In the genomic region with DNA sequence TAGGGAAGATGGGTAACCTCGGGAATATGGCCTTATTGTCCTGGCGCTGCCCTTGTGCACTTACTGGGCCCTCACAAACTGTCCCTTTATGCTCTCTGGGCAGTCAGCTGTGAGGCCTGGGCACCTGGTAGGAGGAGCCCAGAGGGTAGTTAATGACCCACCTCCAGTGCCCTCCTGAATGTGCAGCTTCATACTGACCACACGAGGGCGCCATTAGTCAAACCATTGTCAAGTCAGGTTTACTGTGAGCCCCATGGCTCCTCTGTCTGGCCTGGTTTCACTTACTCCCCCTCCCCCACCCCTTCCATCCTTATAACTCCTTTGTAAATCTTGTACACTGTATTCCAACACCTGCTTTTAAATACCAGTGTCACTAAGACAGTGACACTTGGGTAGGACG, we compare ENCODE assay signal across 7 mouse cellular contexts. TPM values are rescaled to one million over a fixed set of nuclear protein-coding genes. Genes with fewer than 3 reads are reported as not detected.
DNase-seq lines count a peak whose midpoint lies in the region; ATAC-seq and TF ChIP-seq lines count a peak whose summit lies in the region.

No protein-coding gene starts in this region.

- H3K4me2 ChIP-seq in lung, postnatal 0 days (replicated peaks; ENCODE audit: low read depth, low read length): no peak overlapping the region

- H3K27ac ChIP-seq in lung, postnatal 0 days (ENCODE audit: low read length): no peak overlapping the region

- no peaks in the 10 kb centered on the region for H3K27me3 ChIP-seq in E14TG2a.4 (ENCODE audit: insufficient read depth, low read length)
- no peaks in the 10 kb centered on the region for H3K27me3 ChIP-seq in lung, postnatal 0 days (replicated peaks; ENCODE audit: insufficient read depth, low read length)

- peak; percentile 32 for DNase-seq in T-cell, adult 2 months (ENCODE audit: low spot score)
- peak; percentile 70 to 81 for DNase-seq in cerebellum, postnatal 25 days
- DNase-seq in gastrocnemius, postnatal 14 days: peak; percentile 60
- DNase-seq in kidney, adult 8-10 months: peak; percentile 75 to 76
- peak; percentile 85 for DNase-seq in lung, postnatal 0 days (ENCODE audit: low spot score)
- DNase-seq in skeletal muscle tissue, adult 2 months (ENCODE audit: low read depth, low spot score): peak; percentile 71

- no peak overlapping the region for H3K4me3 ChIP-seq in E14TG2a.4 (replicated peaks; ENCODE audit: low read length)
- H3K4me3 ChIP-seq in lung, postnatal 0 days (ENCODE audit: low read depth, low read length): no peak overlapping the region

- H3K9ac ChIP-seq in lung, postnatal 0 days (replicated peaks; ENCODE audit: low read depth): no peak overlapping the region

- 27% methylated on average over 5 of the region's 5 CpGs for WGBS in lung, postnatal 0 days

- peaks cover 21% of the 10 kb centered on the region for H3K4me1 ChIP-seq in E14TG2a.4 (replicated peaks; ENCODE audit: low read depth, low read length)
- no peaks in the 10 kb centered on the region for H3K4me1 ChIP-seq in lung, postnatal 0 days (ENCODE audit: insufficient read depth, low read depth, low read length)

- H3K9me3 ChIP-seq in E14TG2a.4 (ENCODE audit: low read length): no peaks in the 10 kb centered on the region; the same call in 1 of the 2 replicates
- no peaks in the 10 kb centered on the region for H3K9me3 ChIP-seq in lung, postnatal 0 days (ENCODE audit: low read length)

- peak; percentile 86 for ATAC-seq in lung, postnatal 0 days

- peaks cover 27% of the 10 kb centered on the region for H3K36me3 ChIP-seq in E14TG2a.4 (ENCODE audit: insufficient read depth, low read length)
- H3K36me3 ChIP-seq in lung, postnatal 0 days (ENCODE audit: insufficient read depth, low read length): no peaks in the 10 kb centered on the region

- intact Hi-C loops in gastrocnemius, postnatal 14 days (cut with DNase I; ENCODE audit: low total_unique reads): no loop called here

- peak; percentile 68 for TF ChIP-seq CTCF in E14TG2a.4 (conservative IDR thresholded peaks at IDR 0.05; ENCODE audit: low read length)
- peak; percentile 86 for TF ChIP-seq CTCF in lung, postnatal 0 days (IDR thresholded peaks at IDR 0.05)

- TF ChIP-seq EP300 in lung, postnatal 0 days (IDR thresholded peaks at IDR 0.05): no peak

RNA-seq across cellular contexts. Expression of a gene that starts 47.1 kb away (rescaled TPM):
- total RNA-seq in gastrocnemius, postnatal 14 days (2021): not detected
- polyA plus RNA-seq in lung, postnatal 0 days (2015; fragmentation: Nextera tagmentation; extraction: Ambion mirVana): 5.0 and 5.2 TPM in 2 replicates

RNA-seq across cellular contexts. Expression of a gene that starts 58.4 kb away (rescaled TPM):
- not detected for total RNA-seq in gastrocnemius, postnatal 14 days (2021)
- 5.9 and 7.4 TPM in 2 replicates for polyA plus RNA-seq in lung, postnatal 0 days (2015; fragmentation: Nextera tagmentation; extraction: Ambion mirVana)

Comparison
In these comparisons a context has a peak if more than half of its experiments do, and no peak if none do; other contexts are left out.
1. DNase-seq: peak in every context shown above with its lines; median percentile 85 in lung, postnatal 0 days; 76 in cerebellum, postnatal 25 days; 76 in kidney, adult 8-10 months; 71 in skeletal muscle tissue, adult 2 months; 60 in gastrocnemius, postnatal 14 days; 32 in T-cell, adult 2 months.